Mouse (Mus musculus): ENCODE measurements around the gene Hs3st5.
"Not testable (repeated sequence)": the region's sequence is repeated elsewhere in the genome, so short reads cannot be mapped to it uniquely, and the experiment has no call there.

Hs3st5 gene

GRCm38 (mm10) chr10:36506727-36507555, at the start of gene Hs3st5:
TSS of gene Hs3st5 (plus strand) at chr10:36506814.
- no peak for DNase-seq (ENCODE audit: low read depth in 1 of 2, low spot score in 2 of 2)

- no peak for DNase-seq (ENCODE audit: low read depth in 1 of 2, low spot score in 2 of 2)
Observed at GRCm38 (mm10) chr10:36468664-36469063, 38.0 kb upstream of the Hs3st5 start.

- no peak for DNase-seq (ENCODE audit: low read depth in 1 of 2, low spot score in 2 of 2)
Observed at GRCm38 (mm10) chr10:36471135-36471534, 35.5 kb upstream of the Hs3st5 start.

GRCm38 (mm10) chr10:36474834-36475233, 31.8 kb upstream of the Hs3st5 start:
- no peak for DNase-seq (ENCODE audit: low read depth in 1 of 2, low spot score in 2 of 2)

- no peak for DNase-seq (ENCODE audit: low read depth in 1 of 2, low spot score in 2 of 2)
Observed at GRCm38 (mm10) chr10:36477543-36477942, 29.1 kb upstream of the Hs3st5 start.

GRCm38 (mm10) chr10:36483362-36483761, 23.3 kb upstream of the Hs3st5 start:
- no peak for DNase-seq (ENCODE audit: low read depth in 1 of 2, low spot score in 2 of 2)

- DNase-seq (ENCODE audit: low read depth in 1 of 2, low spot score in 2 of 2), result no peak
Observed at GRCm38 (mm10) chr10:36484011-36484410, 22.6 kb upstream of the Hs3st5 start.

GRCm38 (mm10) chr10:36484728-36485300, 21.8 kb upstream of the Hs3st5 start:
- no peak for DNase-seq (ENCODE audit: low read depth in 1 of 2, low spot score in 2 of 2)

GRCm38 (mm10) chr10:36493566-36493965, 13.0 kb upstream of the Hs3st5 start:
- DNase-seq (ENCODE audit: low read depth in 1 of 2, low spot score in 2 of 2), result no peak

GRCm38 (mm10) chr10:36499713-36500112, 6.9 kb upstream of the Hs3st5 start:
- DNase-seq (ENCODE audit: low read depth in 1 of 2, low spot score in 2 of 2), result no peak

GRCm38 (mm10) chr10:36506033-36506726, 434 bp upstream of the Hs3st5 start:
- no peak for DNase-seq (ENCODE audit: low read depth in 1 of 2, low spot score in 2 of 2)

- DNase-seq (ENCODE audit: low read depth in 1 of 2, low spot score in 2 of 2), result no peak
Observed at GRCm38 (mm10) chr10:36507556-36507870, 899 bp downstream of the Hs3st5 start.

GRCm38 (mm10) chr10:36507991-36508546, 1.5 kb downstream of the Hs3st5 start:
- no peak for DNase-seq (ENCODE audit: low read depth in 1 of 2, low spot score in 2 of 2)

GRCm38 (mm10) chr10:36509477-36509876, 2.9 kb downstream of the Hs3st5 start:
- DNase-seq (ENCODE audit: low read depth in 1 of 2, low spot score in 2 of 2), result no peak

GRCm38 (mm10) chr10:36523881-36524280, 17.3 kb downstream of the Hs3st5 start:
- no peak for DNase-seq (ENCODE audit: low read depth in 1 of 2, low spot score in 2 of 2)

GRCm38 (mm10) chr10:36533633-36534335, 27.2 kb downstream of the Hs3st5 start:
- DNase-seq (ENCODE audit: low read depth in 1 of 2, low spot score in 2 of 2), result no peak

- DNase-seq (ENCODE audit: low read depth in 1 of 2, low spot score in 2 of 2), result no peak
Observed at GRCm38 (mm10) chr10:36546622-36547021, 40.0 kb downstream of the Hs3st5 start.

GRCm38 (mm10) chr10:36547713-36548112, 41.1 kb downstream of the Hs3st5 start:
- not testable (repeated sequence) for DNase-seq (ENCODE audit: low read depth in 1 of 2, low spot score in 2 of 2)

GRCm38 (mm10) chr10:36554057-36554456, 47.4 kb downstream of the Hs3st5 start:
- no peak for DNase-seq (ENCODE audit: low read depth in 1 of 2, low spot score in 2 of 2)

- DNase-seq (ENCODE audit: low read depth in 1 of 2, low spot score in 2 of 2), result no peak
Observed at GRCm38 (mm10) chr10:36554941-36555888, 48.6 kb downstream of the Hs3st5 start.
